Mouse (Mus musculus): ENCODE measurements at regions not wholly inside any gene's neighbourhood (a gene's known extent, or its start where the extent isn't known, plus 50 kb on each side); places are given as distances from the start of the nearest gene placed in this dataset.

GRCm38 (mm10) chr8:8847579-8847978 is 157.3 kb upstream of the Arglu1 start:
- TF ChIP-seq POLR2A (IDR thresholded peaks at IDR 0.05; ENCODE audit: low read depth, low read length) (no peak), CTCF (IDR thresholded peaks at IDR 0.05; ENCODE audit: borderline replicate concordance, insufficient read depth, low read length) (no peak)
